Mouse (Mus musculus) kidney, postnatal 10 days (tissue): ENCODE data around the gene Coch.
"Not testable (repeated sequence)": the region's sequence is repeated elsewhere in the genome, so short reads cannot be mapped to it uniquely, and the experiment has no call there.

Experiments
- DNase-seq: peaks from one replicate; pipeline ENCODE4 v3.0.0; 2021; ENCODE audit warnings: mixed read lengths

Coch gene

DNA sequence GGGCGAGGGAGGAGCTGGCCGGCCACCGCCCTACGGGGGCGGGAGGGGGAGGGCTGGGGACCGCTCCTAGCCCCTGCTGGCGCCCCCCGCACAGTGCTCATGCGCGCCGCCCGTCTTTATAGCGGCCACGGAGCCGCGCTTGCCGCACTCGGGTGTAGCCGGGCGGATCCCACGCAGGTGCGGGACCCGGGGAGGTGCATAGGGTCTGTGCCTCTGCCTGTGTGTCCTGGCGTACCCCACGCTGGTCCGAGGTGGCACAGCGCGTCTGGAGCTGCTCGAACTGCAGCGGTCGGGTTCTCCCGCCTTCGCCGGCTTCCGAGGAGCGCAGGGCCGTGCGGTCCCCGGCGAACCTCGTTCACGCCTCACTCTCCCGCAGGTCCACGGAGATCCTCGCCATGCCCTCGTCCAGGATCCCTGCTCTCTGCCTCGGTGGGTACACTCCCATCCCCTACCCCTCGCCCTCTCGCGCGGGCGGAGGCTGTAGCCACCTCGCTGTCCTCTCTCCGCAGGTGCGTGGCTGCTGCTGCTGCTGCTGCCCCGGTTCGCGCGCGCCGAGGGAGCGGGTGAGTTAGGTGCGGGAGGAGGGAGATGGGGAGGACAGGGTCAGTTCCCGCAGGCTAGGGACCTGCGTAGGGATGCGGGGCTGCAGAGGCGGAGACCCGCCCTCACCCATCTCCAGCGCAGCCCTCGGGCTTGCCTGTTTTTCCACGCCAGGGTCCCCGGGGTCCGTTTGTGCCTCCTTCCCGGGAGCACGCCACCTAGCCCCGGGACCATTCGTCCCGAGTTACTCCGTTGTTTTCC is at the start of gene Coch:
Coch (plus strand) TSS at position 113 of the 801 bp plus-strand sequence.
- DNase-seq: peak; percentile 44

DNA sequence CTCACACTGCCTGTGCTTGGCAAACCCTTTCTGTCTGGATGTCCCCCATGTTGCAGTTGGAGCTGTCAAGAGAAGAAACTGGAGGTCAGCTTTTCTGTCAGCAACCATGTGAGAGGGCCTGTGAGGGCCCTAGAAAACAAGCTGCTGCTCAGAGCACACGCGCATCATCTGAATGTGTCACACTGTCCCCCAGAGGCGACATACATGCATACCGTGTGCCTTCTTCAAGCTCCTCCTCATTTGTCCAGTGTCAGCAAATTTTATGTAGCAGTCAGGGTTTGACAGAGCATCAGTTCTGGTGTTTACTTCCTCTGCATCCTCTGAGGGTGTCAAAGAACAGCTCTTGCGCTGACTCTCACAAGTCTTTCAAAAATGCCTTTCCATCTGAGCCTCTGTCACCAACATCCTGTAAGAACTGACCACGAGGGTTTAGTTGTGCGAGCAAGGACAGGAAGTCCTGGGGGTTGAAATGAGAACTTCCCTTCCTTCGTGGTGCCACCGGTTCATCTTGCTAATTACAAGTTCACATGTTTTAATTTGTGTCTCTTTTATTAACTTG is 49.7 kb upstream of the Coch start:
- no peak for DNase-seq

DNA sequence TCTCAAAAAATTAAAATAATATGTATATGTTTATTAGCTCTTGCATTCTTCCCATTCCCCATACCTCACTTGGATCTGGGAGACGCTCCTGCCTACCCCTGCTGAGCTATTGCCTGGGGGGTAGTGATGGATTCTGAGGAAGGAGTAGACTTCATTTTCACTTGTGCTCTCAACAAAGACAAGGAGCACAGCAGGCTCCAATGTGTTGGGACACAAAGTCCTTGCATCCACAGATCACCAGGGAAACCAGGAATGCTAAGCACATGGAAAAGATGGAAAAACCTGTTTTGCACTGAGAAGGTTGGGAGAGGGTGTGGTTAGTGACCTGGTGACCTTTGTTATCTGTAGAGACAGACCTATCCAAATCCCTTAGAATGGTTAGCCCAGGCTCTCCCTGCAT is 38.1 kb upstream of the Coch start:
- no peak for DNase-seq

DNA sequence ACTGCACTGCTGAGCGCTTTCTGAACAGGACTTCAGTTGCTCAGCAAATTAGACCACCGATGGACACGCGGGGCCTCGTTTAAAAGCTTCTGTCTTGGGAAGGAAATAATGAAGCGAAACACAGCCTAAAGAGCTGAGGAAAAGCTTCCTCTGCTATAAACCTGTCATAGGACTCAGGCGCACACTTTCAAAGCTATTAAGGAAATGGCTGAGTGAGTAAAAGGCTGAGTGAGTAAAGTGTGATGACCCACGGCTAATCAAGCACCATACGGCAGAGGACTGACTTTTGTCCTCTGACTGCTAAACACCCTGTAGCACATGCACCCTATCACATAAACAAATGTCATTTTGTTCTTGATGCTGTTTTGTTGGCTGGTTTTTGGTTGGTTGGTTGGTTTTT is 31.7 kb upstream of the Coch start:
- DNase-seq: no peak

DNA sequence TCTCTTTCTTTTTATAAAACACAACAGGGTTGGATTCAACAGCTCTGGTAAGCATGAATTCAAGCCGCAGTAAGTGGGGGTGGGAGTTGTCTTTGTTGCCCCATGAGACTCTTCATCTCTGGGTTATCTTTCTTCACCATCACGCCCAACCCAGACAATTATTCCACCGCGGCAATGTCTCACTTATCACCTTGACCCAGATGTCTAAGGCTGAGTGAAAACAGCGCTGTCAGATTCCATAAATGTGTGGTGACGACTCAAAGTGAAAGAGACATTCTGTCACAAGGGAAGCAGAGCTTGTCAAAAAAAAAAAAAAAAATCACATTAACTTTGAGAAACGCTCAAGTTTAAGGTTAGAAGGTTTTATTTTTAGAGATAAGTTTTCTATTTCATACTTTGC is 25.9 kb upstream of the Coch start:
- DNase-seq: no peak

DNA sequence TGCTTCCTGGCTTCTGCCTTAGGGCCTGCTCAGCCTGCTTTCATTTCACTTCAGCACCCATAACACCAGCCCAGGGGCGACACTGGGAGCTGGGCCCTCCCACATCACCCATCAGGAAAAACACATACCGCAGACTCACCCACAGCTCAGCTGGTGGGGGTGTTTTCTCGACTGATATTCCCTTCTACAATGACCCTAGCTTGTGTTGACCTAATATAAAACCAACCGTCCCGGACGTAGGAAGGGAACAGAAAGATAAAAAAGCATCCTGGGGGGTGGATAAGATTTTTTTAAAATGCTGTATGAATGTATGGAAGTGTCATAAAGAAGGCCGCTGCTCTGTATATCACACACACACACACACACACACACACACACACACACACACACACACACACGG is 23.7 kb upstream of the Coch start:
- DNase-seq: no peak

DNA sequence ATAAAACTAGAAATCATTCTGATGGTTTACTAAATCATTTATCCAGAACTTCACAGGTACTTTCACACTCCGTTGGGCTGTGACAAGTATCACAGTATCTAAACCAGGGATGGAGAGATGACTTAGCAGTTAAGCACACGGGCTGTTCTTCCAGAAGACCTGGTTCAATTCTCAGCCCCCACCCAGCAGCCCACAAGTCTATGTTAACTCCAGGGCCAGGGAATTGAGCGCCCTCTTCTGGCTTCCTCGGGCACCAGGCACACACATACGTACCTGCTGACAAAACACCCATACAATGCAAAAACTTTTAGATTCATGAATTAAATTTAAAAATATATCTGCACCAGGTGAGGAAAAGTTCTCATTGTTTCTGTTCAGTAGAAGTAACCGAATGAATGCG is 23.2 kb upstream of the Coch start:
- DNase-seq: no peak

DNA sequence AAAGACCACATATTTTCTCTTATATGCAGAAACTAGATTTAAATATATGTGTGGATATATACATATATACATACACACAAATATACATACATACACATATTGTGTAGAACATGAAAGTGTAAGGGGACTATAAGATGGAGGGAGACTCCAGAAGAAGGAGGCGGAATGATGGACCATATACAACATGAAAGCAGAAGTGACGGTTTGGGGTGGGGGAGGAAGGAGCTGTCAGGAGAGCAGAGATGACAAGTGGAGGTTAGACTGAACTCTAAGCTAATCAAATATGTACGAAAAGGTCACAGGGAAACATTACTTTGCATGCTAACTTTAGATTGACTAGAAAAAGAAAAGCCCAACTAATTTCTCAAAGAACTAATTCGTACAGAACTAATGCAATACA is 20.5 kb upstream of the Coch start:
- DNase-seq: no peak

DNA sequence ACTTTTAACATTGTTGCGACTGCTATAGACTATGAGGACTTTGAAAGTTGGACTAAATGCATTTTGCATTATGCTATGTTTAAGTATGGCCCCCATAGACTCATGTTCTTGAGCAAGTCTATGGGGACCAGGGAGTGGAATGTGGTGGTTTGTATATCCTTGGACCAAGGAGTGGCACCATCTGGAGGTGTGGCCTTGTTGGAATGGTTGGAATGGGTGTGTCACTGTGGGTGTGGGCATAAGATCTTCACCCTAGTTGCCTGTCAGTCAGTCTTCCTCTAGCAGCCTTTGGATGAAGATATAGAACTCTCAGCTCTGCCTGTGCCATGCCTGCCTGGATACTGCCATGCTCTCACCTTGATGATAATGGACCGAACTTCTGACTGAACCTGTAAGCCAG is 15.3 kb upstream of the Coch start:
- DNase-seq: not testable (repeated sequence)

DNA sequence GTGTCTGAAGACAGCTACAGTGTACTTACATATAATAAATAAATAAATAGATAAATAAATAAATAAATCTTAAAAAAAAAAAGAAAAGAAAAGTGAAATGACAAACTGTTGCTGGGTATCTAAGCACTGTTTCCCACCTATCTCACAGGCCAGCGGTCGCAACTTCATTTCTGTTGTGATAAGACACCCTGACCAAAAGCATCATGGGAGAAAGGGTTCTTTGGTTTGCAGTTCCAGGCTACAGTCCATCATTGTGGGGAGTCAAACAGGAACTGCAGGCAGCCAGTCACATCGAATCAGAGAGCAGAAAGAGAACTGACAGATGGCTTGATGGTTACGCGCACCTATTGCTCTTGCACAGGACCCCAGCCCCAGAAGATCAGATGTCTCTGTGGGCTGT is 3.9 kb upstream of the Coch start:
- no peak for DNase-seq

DNA sequence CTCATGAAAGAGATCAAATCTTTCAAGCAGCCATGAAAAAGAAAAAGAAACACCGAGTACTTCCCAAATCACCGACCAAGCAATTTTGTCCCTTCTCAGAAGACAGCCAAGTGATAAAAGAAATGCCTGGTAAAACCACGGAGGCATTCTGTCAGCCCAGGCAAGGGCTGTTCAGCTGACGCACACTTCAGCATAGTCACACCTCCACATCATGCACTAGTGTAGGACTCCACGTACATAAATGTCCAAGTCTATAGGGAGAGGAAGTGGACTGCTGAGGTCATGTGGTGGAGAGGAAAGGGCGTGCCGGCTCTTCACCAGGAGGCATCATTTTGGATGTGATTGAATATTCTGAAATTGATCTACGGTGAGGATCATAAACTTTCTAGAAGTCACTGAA is 1.2 kb upstream of the Coch start:
- DNase-seq: no peak

DNA sequence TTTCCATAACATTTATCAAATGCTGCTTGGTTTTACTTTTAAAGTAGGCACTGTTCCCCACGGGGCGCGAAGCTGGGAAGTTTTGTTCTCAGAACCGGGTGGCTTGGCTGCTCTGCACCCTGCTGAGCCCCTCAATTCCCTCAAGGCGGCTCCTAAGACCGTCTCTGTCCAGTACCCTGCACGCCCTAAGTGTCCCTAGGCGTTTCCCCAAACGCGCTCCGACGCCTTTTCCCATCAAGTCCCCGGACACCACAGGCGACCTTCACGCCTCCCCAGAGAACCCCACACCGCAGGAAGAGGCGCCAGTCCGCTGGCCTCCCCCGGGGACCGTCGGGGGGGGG is 283 bp upstream of the Coch start:
- DNase-seq: no peak

DNA sequence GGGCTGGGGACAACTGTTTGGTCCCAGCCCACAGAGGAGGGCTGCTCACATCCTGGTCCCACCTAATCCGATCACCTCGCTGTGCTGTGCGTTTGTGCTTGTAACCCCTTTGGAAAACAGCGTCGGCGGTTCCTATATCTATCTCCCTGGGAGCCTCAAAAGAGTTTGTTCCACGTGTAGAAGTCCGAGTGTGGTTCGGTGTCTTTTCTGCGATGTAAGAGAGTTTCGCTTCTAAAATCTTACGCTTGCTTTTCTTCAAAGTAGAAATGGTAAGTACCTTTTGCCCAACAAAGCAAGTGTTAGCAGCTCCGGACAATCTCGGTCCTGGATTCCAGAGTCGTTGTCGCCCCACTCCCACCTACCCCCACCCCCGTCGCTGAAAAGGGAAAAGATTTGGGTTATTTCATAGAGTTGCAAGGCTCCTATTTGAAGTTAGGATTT is 909 bp downstream of the Coch start:
- no peak for DNase-seq

DNA sequence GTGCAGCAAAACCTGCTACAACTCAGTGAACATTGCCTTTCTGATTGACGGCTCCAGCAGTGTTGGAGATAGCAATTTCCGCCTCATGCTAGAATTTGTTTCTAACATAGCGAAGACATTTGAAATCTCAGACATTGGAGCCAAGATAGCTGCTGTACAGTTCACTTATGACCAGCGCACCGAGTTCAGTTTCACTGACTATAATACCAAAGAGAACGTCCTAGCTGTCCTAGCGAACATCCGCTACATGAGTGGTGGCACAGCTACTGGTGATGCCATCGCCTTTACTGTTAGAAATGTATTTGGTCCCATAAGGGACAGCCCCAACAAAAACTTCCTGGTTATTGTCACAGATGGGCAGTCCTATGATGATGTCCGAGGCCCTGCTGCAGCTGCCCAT is 10.2 kb downstream of the Coch start:
- no peak for DNase-seq

DNA sequence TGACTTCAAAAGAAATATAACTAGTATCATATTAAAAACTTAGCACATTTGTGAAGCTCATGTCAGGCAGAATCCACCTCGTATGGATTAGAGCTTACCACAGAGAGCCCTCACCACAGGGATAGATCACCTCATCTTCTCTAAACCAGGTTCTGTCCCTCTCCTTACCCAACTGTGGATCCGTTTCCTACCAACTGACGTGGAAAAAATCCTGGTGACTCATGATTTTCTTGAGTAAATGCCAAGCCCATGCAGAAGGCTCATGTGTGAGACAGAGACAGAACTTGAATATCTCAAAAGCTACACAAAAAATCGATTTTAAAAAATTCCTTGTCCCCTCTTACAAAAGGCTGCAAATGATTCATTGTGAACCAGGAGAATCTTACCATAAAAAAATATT is 13.0 kb downstream of the Coch start:
- DNase-seq: no peak

DNA sequence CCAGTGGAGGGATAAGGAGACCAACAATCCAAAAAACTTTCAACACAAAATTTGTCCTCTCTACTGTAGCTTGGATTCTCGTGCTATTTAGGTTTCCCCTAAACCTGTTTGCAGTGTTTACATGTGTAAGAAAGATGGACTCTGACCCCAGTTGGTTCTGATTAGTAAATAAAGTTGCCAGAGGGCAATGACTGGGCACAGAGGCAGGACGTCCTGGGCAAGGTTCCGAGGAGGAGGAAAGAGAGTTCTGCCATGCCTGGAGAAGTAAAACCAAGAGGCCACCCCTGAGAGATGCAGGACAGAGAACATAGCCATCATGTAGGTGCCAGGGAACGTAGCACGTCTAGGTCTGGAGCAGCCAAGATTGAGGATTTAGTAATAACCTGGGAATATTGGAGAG is 19.2 kb downstream of the Coch start:
- DNase-seq: no peak

DNA sequence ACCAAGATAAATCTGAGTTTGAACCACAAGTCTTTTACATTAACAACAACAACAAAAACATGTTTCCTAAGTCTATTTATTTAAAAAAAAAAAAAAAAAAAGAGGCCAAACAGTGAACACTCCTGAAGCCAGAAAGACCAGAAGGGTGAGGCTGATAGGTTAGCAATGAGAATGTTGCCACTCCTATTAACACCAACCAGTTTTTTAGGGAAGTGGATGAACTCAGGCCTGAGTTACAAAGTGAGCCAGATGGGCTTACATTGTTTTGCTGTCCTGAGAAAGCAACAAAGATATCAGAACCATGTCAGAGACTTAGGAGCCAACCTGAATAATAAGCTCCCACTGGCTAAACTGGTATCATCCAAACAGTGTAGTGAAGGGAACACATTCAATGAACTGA is 27.4 kb downstream of the Coch start:
- DNase-seq: no peak

DNA sequence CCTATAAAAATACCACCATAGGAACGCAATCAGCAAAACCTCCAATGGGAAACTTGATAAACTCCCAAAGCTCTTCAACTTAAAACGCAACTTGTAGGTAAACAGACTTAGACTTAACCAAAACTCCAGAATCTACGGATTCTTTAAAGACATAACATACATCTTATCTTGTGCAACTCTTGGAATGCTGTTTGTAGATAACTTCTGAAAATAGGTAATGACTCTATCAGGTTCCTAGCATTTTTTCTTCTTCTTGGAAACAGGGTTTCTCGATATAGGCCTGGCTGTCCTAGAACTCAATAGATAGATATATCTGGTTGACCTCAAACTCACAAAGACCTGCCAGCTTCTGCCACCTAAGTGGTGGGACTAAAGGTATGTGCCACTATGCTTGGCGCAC is 28.0 kb downstream of the Coch start:
- DNase-seq: no peak

DNA sequence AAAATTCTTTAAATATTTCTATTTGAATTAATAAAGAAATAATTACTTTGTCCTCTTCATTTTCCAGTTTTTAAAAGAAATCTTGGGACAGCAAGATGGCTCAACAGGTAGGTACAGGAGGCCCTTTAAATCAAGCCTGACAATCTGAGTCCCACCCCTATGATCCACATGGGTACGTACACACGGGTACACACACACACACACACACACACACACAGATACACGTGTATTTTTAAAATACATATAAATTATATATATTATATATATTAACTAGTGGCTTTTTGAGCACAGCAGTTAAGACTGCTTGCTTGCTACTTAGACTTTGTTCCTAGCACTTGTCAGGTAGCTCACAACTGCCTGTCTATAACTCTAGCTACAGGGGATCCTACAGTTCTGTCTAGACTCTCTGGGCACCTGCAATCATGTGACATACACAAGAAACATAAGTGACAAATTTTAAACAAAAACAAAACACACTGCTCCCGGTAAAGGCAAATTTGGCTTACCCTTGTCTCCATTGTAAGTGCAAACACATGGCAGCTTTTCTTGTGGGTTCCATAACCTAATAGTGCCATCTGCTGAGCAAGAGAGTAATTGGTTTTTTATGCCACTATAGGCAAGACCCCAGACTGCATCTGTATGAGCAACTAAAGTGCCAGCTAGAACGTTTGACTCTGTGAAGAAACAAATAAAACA is 29.7 kb downstream of the Coch start:
- DNase-seq: no peak

DNA sequence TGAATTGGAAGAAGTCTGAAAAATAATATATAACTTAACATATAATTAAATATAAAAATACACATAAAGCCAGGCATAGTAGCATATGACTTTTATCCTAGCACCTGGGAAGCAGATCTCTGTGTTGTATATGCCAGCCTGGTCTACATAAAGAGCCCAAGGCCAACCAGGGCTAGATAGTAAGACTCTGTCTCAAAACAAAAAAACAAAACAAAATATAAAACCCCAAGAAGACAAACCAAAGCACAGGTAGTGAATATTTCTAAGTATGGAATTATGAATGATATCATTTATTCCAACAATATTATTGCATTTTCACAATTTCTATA is 30.2 kb downstream of the Coch start:
- DNase-seq: no peak

DNA sequence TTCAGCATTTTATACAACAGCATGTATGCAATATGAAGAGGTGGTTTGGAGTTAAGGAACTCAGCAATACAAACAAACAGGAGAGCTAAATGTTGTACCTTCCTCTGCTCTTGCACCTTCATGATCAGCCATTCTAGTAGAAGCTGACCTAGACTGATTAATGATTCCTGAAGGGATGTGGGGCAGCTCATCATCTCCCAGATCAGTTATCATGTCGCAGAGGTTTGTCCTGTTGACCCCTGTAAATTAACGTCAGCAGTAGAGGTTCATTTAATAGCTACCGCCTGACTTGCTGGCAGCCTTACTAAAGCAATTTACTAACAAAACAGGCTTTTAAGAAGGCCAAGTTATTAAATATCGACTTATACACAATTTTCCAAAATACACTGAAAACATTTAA is 40.3 kb downstream of the Coch start:
- no peak for DNase-seq

DNA sequence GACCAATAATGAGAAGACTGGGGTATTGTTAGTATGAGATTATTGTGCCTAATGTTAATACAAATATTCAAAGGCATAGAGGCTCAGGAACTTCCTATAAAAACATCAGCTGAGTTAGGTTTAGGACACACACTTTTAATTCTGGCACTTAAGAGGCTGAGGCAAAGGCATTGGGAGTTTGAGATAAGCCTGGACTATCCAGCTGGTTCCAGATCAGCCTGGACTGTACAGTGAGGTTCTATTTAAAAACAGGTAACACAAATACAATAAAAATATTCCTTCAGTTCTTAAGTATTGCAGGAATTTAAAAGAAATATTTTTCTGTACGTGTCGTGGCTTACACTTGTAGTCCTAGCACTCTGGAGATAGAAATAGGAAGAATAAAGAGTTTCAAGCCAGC is 43.1 kb downstream of the Coch start:
- no peak for DNase-seq

DNA sequence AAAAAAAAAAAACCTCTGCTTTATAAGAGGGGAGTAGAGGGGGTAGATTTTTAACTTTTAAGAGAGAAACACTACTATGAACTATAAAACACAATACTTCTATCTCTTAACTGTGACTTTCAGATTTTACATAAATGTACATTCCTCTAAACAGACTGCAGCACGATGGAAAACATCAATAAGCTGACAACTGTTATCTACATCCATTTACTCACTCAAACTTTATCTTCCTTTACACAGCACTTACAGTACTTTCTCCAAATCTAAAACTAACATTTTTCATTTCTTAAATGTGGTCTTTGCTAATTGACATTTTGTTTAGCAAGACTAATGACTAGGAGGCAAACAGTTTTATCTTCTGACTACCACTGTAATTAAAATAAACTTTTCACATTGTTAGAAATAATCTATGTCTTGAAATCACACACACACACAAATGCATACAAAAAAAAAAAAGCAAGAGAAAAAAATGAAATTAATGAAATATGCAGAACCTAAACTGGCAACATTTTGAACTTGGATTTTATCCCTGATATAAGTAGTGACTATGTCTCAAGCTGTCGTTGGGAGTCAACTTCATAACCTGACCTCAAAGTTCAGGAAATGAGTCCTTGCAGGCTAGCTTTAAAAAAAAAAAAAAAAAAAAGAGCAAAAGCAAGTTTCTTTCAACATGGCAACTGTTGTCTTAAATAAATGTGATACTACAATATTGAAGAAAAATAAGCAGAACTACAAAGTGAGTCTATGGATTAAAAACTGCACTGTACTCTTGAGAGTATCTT is 43.7 kb downstream of the Coch start:
- no peak for DNase-seq

DNA sequence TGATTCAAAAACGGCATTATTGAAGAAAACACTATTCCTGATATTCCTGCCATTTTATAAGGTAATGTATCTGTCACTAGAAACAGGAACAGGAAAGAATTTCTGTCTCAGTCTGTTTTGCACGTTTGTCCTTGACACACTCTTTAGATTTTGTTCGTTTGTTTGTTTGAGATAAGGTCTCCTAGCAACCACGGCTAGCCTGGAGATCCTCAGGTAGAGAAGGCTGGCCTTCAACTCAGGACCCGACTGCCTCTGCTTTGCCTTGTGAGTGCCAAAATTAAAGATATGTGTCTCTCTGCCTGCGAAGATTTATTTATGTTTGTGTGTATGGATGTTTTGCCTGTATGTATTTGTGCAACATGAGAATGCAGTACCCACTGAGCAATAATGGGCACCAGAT is 48.7 kb downstream of the Coch start:
- no peak for DNase-seq
